Mouse (Mus musculus) intestine, embryonic 16.5 days (tissue): ENCODE results near the gene Kcnc3. TPM values are rescaled to one million over a fixed set of nuclear protein-coding genes. Genes with fewer than 3 reads are reported as not detected.
A peak's percentile ranks its signal among the peaks of the same experiment; 100 is the strongest.

ENCODE experiments used
- ATAC-seq: fragments of 200-750 bp; cut with Nextera tagmentation; 2 replicates; pipeline ENCODE4 v1.8.0; 2017; ENCODE audit warnings: moderate TSS enrichment, moderate library complexity
- H3K27ac ChIP-seq: fragments of 300-500 bp; sonication (generic); 2 replicates; pipeline ENCODE4 v1.5.1; 2014; ENCODE audit warnings: mild to moderate bottlenecking, low read length
- H3K27me3 ChIP-seq: fragments of 300-500 bp; sonication (generic); replicated peaks from 2 replicates; pipeline ENCODE4 v1.6.1; 2014; ENCODE audit warnings: low read length, control low read depth, mixed read lengths; ENCODE audit not compliant: control insufficient read depth, insufficient read depth
- H3K36me3 ChIP-seq: fragments of 300-500 bp; sonication (generic); 2 replicates; pipeline ENCODE4 v1.6.1; 2014; ENCODE audit warnings: low read length, control low read depth; ENCODE audit not compliant: control insufficient read depth, insufficient read depth
- H3K4me1 ChIP-seq: fragments of 300-500 bp; sonication (generic); 2 replicates; pipeline ENCODE4 v1.6.1; 2014; ENCODE audit warnings: low read length, control low read depth, mixed read lengths; ENCODE audit not compliant: control insufficient read depth, insufficient read depth
- H3K4me2 ChIP-seq: fragments of 300-500 bp; sonication (generic); 2 replicates; pipeline ENCODE4 v1.6.1; 2014; ENCODE audit warnings: low read depth, low read length, control low read depth
- H3K4me3 ChIP-seq: fragments of 300-500 bp; sonication (generic); 2 replicates; pipeline ENCODE4 v1.5.1; 2014; ENCODE audit warnings: mild to moderate bottlenecking, low read length
- H3K9ac ChIP-seq: fragments of 300-500 bp; sonication (generic); 2 replicates; pipeline ENCODE4 v1.6.1; 2014; ENCODE audit warnings: low read depth, low read length
- H3K9me3 ChIP-seq: fragments of 300-500 bp; sonication (generic); 2 replicates; pipeline ENCODE4 v1.6.1; 2016; ENCODE audit warnings: low read length, control low read depth; ENCODE audit not compliant: control insufficient read depth
- WGBS: fragments of 180-500 bp; shearing (Covaris S2); extraction: QIAGEN DNeasy Blood & Tissue Kit; methylation state at CpG from one replicate; pipeline ENCODE4 v1.1.7; 2014; 5-methylcytosine and 5-hydroxymethylcytosine counted together
- polyA plus RNA-seq: library from polyadenylated mRNA; unstranded; fragments of >200 nt; fragmentation: Nextera tagmentation; extraction: Ambion mirVana; gene quantifications from 2 replicates; pipeline ENCODE4 v1.2.1, GENCODE M21; 2015

Gene Kcnc3
- 0.20 and 0.22 TPM in 2 replicates for polyA plus RNA-seq

DNA sequence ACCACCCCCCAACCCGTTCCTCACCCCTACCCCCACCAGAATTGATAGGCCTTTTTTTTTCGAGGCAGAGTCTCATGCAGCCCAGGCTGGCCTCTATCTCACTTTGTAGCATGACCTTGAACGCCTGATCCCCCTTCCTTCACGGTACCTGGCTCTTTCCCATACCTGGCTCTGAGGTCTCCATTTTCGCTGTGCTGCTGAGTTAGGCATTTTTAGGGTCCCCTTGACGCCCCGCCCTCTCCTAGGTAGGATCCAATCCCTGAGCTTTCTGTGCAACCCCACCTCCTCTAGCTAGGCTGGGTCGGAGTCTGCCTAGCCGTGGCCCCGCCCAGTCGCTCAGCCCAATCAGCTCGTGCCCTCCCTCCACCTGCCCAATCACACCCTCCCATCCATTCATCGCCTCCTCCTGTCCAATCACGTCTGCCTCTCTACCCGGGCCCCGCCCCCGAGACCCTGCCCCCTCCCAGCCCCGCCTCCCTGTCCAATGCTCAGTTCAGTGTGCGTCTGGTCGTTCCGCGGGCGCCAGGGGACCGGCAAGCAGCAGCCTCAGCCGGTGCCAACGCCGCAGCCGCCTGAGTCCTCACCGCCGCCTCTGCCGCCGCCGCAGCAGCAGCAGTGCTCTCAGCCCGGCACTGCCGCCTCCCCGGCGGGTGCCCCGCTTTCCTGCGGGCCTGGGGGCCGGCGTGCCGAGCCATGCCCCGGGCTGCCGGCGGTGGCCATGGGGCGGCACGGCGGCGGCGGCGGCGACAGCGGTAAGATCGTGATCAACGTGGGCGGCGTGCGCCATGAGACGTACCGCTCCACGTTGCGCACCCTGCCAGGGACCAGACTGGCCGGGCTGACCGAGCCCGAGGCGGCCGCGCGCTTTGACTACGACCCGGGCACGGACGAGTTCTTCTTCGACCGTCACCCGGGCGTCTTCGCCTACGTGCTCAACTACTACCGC, at the start of gene Kcnc3:
Kcnc3 (plus strand) TSS at position 263 of the 946 bp plus-strand sequence.
- WGBS, result under 1% methylated on average over 79 of the region's 80 CpGs
- H3K27ac ChIP-seq, result no peak within 1 kb of the TSS
- H3K4me2 ChIP-seq, result peak within 1 kb of the TSS; percentile 99
- H3K4me3 ChIP-seq, result peak within 1 kb of the TSS; percentile 60
- no peaks in the 10 kb centered on the region for H3K9me3 ChIP-seq
- no peaks in the 10 kb centered on the region for H3K36me3 ChIP-seq
- ATAC-seq, result peak; percentile 95
- H3K9ac ChIP-seq, result peak within 1 kb of the TSS; percentile 66
- H3K4me1 ChIP-seq, result peaks cover 17% of the 10 kb centered on the region
- peaks cover 62% of the 10 kb centered on the region for H3K27me3 ChIP-seq

DNA sequence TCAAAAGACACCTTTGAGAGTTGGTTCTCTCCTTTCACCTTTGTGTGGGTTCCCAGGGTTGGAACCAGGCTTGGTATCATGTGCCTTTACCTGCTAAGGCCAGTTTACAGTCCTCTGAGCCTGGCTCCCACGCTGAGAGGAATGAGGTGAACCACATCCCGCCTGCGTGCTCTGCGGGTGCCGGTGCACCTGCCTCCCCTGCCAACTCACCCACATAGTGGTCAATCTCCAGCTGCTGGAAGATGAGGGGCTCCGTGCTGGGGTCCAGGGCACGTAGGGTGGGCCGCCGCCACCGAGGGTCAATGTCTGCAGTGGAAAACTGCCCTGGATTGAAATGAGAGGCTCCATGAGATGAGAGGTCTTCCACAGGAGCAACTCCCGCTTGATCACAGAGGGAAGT, 47.9 kb upstream of the Kcnc3 start:
- no peak overlapping the region for H3K27ac ChIP-seq
- H3K4me2 ChIP-seq, result no peak overlapping the region
- no peak for ATAC-seq
- H3K4me1 ChIP-seq, result peaks cover 6% of the 10 kb centered on the region
- H3K9me3 ChIP-seq, result no peaks in the 10 kb centered on the region
- H3K36me3 ChIP-seq, result peaks cover 18% of the 10 kb centered on the region
- WGBS, result 94% methylated on average over 11 of the region's 11 CpGs
- no peak overlapping the region for H3K4me3 ChIP-seq
- H3K9ac ChIP-seq, result no peak overlapping the region
- no peaks in the 10 kb centered on the region for H3K27me3 ChIP-seq

DNA sequence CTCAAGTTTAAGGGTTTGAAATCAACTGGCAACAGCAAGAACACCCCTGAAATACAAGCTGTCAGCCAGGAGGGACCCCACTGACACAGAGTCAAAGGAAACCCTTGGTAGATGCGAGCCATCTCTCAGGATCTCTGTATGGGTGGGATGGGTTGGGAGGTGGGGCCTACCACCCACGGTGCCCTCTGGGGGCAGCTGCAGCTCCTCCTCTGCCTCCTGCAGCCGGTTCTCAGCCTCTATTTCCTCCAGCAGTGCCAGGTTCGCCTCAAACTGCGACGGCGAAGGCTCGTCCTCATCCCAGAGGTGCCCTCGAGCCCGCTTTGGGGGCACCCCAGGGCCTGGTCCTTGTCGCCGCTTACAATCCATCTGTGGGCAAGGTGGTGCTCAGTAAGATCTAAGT, 47.4 kb upstream of the Kcnc3 start:
- no peak overlapping the region for H3K9ac ChIP-seq
- H3K9me3 ChIP-seq, result no peaks in the 10 kb centered on the region
- no peak overlapping the region for H3K4me3 ChIP-seq
- H3K27ac ChIP-seq, result no peak overlapping the region
- H3K27me3 ChIP-seq, result no peaks in the 10 kb centered on the region
- H3K4me2 ChIP-seq, result no peak overlapping the region
- H3K4me1 ChIP-seq, result peaks cover 11% of the 10 kb centered on the region
- H3K36me3 ChIP-seq, result peaks cover 18% of the 10 kb centered on the region
- no peak for ATAC-seq
- 83% methylated on average over 12 of the region's 12 CpGs for WGBS

DNA sequence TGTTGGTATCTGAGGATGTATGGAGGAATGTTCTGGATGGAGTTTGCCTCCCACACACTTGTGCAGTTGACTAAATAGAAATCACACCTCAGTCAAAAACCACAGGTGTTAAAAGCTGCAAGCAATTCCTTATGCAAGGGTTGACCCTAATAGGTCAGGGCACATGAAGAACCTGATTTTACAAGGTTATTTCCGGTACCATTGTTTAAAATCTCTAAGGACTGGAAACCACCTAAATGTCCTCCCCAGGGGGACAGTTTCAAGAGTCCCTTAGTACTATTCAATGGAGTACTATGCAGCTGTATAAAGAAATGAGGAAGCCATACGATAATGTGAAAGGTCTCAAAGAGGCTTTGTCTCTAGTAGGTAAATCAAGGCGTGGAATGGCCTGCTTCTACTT, 44.2 kb upstream of the Kcnc3 start:
- no peaks in the 10 kb centered on the region for H3K9me3 ChIP-seq
- ATAC-seq, result no peak
- no peaks in the 10 kb centered on the region for H3K27me3 ChIP-seq
- no peak overlapping the region for H3K4me3 ChIP-seq
- 95% methylated on average over 3 of the region's 3 CpGs for WGBS
- peaks cover 11% of the 10 kb centered on the region for H3K4me1 ChIP-seq
- H3K36me3 ChIP-seq, result peaks cover 26% of the 10 kb centered on the region
- H3K27ac ChIP-seq, result no peak overlapping the region
- no peak overlapping the region for H3K4me2 ChIP-seq
- H3K9ac ChIP-seq, result no peak overlapping the region

DNA sequence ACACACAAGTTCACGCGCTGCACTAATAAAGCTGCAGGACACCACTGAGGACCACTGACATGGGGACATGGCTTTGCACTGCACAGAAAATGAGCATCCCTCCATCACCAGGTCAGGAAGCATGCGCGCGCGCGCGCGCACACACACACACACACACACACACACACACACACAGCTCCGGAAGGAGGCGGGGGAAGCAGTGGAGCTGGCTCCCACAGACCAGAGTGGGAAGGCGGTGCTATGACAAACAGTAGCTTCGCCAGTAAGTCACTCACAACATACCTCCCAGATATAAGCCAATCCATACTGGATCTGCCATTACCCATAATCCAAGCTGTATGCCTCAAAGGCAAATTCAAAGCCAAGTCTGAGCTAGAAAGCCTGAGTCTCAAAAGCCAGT, 43.4 kb upstream of the Kcnc3 start:
- Histone ChIP-seq H3K9me3 (no peaks in the 10 kb centered on the region), H3K4me2 (no peak overlapping the region), H3K27ac (no peak overlapping the region), H3K4me1 (peaks cover 11% of the 10 kb centered on the region), H3K9ac (peak overlapping the region; percentile 73), H3K4me3 (peak overlapping the region; percentile 69; the same call in 1 of the 2 replicates), H3K36me3 (peaks cover 27% of the 10 kb centered on the region), H3K27me3 (no peaks in the 10 kb centered on the region)
- 92% methylated on average over 13 of the region's 13 CpGs for WGBS
- no peak for ATAC-seq

DNA sequence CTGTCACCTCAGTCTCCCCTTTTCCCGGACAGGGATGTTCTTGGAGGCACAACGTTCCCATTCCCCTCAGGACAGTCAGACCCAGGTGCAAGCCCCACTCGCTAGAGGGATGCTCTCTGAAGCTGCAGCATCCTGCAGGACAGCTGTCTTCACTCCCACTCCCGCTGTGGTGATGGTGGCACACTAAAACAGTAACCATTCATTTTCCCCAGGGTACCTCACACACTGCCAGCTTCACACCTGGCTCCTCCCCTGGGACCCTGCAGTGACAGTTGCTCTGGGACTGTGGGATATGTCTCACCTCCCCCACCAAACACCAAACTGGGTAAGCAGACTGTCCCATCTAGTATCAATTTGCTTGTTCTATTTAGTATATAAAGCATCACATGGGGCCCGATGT, 42.7 kb upstream of the Kcnc3 start:
- no peak overlapping the region for H3K27ac ChIP-seq
- H3K36me3 ChIP-seq, result peaks cover 28% of the 10 kb centered on the region
- 13% methylated on average over 5 of the region's 5 CpGs for WGBS

DNA sequence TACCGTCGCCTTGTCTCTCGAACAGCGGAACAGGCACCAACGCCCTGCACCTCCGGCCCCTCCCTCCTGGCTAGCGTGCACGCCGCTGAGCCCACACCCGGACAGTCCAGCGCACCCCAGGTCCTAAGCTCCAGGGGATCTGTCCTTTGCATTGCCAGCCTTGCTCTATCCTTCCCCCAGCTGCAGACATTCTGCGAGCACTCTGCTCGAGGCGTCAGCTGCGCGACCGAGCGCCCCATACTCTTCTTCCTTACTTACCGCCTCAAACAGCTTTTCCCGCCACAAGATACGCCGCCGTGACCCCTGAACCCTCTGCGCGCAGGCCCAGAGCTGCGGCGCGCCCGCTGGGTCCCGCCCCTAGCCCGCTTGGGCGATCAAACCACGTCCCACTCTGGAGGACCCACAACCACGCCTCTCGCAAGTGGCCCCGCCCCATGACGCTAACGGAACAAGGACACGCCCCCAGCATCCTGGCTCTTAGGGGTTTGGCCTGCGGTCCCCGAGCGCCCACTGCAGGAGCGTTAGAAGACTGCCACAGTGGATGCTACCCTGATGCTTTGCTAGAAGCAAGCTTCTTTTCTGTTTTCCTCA, 41.9 kb upstream of the Kcnc3 start, which contains the start of gene Pold1:
Pold1 (minus strand) TSS at position 353 of the 591 bp plus-strand sequence.
- H3K4me2 ChIP-seq, result peak within 1 kb of the TSS; percentile 85
- peaks cover 28% of the 10 kb centered on the region for H3K36me3 ChIP-seq
- H3K27ac ChIP-seq, result peak within 1 kb of the TSS; percentile 73
- peak within 1 kb of the TSS; percentile 73 for H3K9ac ChIP-seq
- WGBS, result under 1% methylated on average over 43 of the region's 43 CpGs
- peak; percentile 96 for ATAC-seq
- no peaks in the 10 kb centered on the region for H3K9me3 ChIP-seq
- H3K27me3 ChIP-seq, result no peaks in the 10 kb centered on the region
- peak within 1 kb of the TSS; percentile 69 for H3K4me3 ChIP-seq
- peaks cover 11% of the 10 kb centered on the region for H3K4me1 ChIP-seq

More for the DNA sequence above, 42.7 kb upstream of the Kcnc3 start:
- H3K4me3 ChIP-seq, result peak overlapping the region; percentile 69
- H3K9ac ChIP-seq, result peak overlapping the region; percentile 73
- no peaks in the 10 kb centered on the region for H3K9me3 ChIP-seq
- ATAC-seq, result no peak
- H3K27me3 ChIP-seq, result no peaks in the 10 kb centered on the region
- peak overlapping the region; percentile 85 for H3K4me2 ChIP-seq
- peaks cover 11% of the 10 kb centered on the region for H3K4me1 ChIP-seq

DNA sequence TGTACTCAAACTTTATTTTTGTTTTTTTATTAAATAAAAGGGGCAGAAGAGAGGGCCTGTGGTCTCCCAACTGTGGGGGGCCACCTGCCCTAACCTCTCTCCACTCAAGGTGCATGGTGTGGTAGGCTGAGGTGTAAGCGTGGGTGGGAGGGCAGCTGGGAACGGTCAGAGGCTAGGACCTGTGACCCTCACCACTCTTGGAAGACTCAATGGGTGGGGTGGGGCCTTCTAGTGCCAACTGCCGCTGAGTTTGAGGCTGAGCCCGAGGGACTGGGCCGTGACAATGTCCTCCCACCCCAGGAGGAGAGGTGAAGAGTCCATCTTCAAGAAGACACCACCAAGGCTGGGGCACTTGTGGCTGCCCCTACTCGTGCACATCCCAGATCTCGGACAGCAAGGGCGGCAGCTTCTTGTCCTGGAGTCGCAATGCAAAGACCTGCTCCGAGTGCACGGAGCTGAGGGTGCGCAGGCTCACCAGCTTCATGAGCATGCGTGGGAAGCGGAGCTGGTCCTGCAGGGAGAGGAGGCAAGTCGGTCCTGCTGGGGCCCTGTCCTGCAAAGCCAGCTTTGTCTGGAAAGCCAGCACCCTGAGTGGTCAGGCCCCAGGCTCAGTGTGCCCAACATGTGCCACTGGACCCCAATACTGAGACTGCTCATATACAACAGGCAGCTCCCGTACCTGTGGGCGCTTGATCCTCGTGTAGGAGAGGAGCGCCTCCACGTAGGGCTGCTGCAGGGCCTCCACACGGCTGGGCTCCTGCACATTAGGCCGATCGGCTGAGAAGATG, 40.6 kb upstream of the Kcnc3 start:
- Histone ChIP-seq H3K27ac (no peak overlapping the region), H3K4me3 (no peak overlapping the region), H3K27me3 (no peaks in the 10 kb centered on the region), H3K4me2 (no peak overlapping the region), H3K9ac (no peak overlapping the region), H3K4me1 (peaks cover 11% of the 10 kb centered on the region), H3K9me3 (no peaks in the 10 kb centered on the region), H3K36me3 (peaks cover 28% of the 10 kb centered on the region)
- 96% methylated on average over 23 of the region's 23 CpGs for WGBS
- ATAC-seq, result no peak

DNA sequence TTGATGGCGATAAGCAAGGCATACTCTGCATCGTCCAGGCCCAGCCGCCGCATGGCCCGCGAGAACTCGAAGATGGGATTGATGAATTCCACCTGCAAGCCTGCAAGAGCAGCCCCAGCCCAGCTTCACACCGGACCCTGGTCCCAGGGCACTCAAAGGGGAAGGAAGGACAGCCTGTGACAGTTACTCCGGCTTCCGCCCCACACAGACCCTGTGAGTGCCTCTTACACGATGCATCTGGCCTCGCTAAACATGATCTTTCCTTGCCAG, 40.1 kb upstream of the Kcnc3 start:
- H3K9ac ChIP-seq, result no peak overlapping the region
- H3K4me3 ChIP-seq, result no peak overlapping the region
- H3K36me3 ChIP-seq, result peaks cover 25% of the 10 kb centered on the region
- ATAC-seq, result no peak
- H3K27me3 ChIP-seq, result no peaks in the 10 kb centered on the region
- H3K27ac ChIP-seq, result no peak overlapping the region
- peaks cover 11% of the 10 kb centered on the region for H3K4me1 ChIP-seq
- H3K9me3 ChIP-seq, result no peaks in the 10 kb centered on the region
- no peak overlapping the region for H3K4me2 ChIP-seq
- WGBS, result 97% methylated on average over 12 of the region's 12 CpGs
